Mouse (Mus musculus): ENCODE measurements at regions not wholly inside any gene's neighbourhood (a gene's known extent, or its start where the extent isn't known, plus 50 kb on each side); places are given as distances from the start of the nearest gene placed in this dataset.
"Not testable (repeated sequence)": the region's sequence is repeated elsewhere in the genome, so short reads cannot be mapped to it uniquely, and the experiment has no call there.

GRCm38 (mm10) chr9:17742308-17742707 is 549.6 kb upstream of the Chordc1 start:
- H3K9me3 ChIP-seq (replicated peaks; ENCODE audit: low read length) = no peaks in the 10 kb centered on the region
- no peak overlapping the region for H3K4me2 ChIP-seq (ENCODE audit: low read length)
- 88% methylated on average over 1 of the region's 1 CpGs for WGBS
- no peak for DNase-seq (ENCODE audit: low spot score)
- no peaks in the 10 kb centered on the region for H3K4me1 ChIP-seq (replicated peaks; ENCODE audit: insufficient read depth, low read length)
- no peak for TF ChIP-seq CTCF (IDR thresholded peaks at IDR 0.05; ENCODE audit: low read depth)
- H3K4me3 ChIP-seq (replicated peaks; ENCODE audit: low read depth, low read length) = no peak overlapping the region
- no peak overlapping the region for H3K27ac ChIP-seq
- no peaks in the 10 kb centered on the region for H3K36me3 ChIP-seq (ENCODE audit: insufficient read depth, low read length)
- H3K27me3 ChIP-seq (ENCODE audit: insufficient read depth, low read length) = no peaks in the 10 kb centered on the region
- H3K9ac ChIP-seq (ENCODE audit: low read depth, low read length) = no peak overlapping the region
- ATAC-seq (replicated peaks; ENCODE audit: low FRiP score, low read depth) = no peak

DNA sequence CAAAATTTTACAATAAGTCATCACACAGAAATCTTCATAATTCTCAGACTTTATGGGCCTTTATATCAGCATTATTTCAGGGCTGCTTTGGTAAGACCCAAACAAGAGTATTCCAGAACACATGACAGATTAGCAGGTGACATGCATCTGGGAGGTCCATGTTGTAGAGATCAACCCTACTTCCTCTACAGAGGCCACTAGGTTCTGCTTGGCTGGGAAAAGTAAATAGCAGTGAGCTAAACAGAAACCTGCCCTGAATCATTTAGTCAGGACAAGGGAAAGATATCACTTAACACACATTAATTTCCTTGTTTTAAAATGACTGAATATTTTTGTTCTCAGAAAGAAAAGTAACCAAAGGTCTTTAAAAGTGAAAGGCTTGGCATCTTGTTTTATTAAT is 546.7 kb upstream of the Chordc1 start:
- no peak for TF ChIP-seq CTCF (IDR thresholded peaks at IDR 0.05; ENCODE audit: low read depth)
- no peaks in the 10 kb centered on the region for H3K27me3 ChIP-seq (ENCODE audit: insufficient read depth, low read length)
- ATAC-seq (replicated peaks; ENCODE audit: low FRiP score, low read depth) = peak; percentile 91; the same call in 1 of the 2 replicates
- no peak overlapping the region for H3K4me2 ChIP-seq (ENCODE audit: low read length)
- no peak overlapping the region for H3K4me3 ChIP-seq (replicated peaks; ENCODE audit: low read depth, low read length)
- no peaks in the 10 kb centered on the region for H3K4me1 ChIP-seq (replicated peaks; ENCODE audit: insufficient read depth, low read length)
- no peaks in the 10 kb centered on the region for H3K9me3 ChIP-seq (replicated peaks; ENCODE audit: low read length)
- peak; percentile 89 for DNase-seq (ENCODE audit: low spot score)
- no peaks in the 10 kb centered on the region for H3K36me3 ChIP-seq (ENCODE audit: insufficient read depth, low read length)
- no peak overlapping the region for H3K27ac ChIP-seq
- H3K9ac ChIP-seq (ENCODE audit: low read depth, low read length) = no peak overlapping the region

DNA sequence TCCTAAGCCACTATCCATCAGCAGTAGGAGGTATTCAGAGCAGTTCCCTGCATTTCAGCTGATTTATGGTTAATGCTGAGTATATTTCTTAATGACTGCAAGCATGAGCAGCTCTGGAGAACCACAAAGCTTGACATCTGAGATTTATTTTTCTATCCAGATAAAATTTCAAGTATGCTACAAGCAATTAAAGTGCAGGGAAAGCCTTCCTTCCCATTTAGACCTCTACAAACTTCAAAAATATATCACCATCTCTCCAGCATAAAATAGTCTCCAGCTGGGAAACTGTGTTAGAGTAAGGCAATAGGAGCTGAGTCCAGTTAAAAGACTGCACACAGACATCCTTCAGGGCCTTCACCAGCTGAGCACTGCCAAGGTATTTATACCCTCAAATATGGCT is 546.2 kb upstream of the Chordc1 start:
- ATAC-seq (replicated peaks; ENCODE audit: low FRiP score, low read depth) (peak; percentile 90), DNase-seq (ENCODE audit: low spot score) (peak; percentile 95)
- no peak overlapping the region for H3K27ac ChIP-seq
- no peak for TF ChIP-seq CTCF (IDR thresholded peaks at IDR 0.05; ENCODE audit: low read depth)
- no peaks in the 10 kb centered on the region for H3K4me1 ChIP-seq (replicated peaks; ENCODE audit: insufficient read depth, low read length)
- H3K9ac ChIP-seq (ENCODE audit: low read depth, low read length) = no peak overlapping the region
- no peak overlapping the region for H3K4me3 ChIP-seq (replicated peaks; ENCODE audit: low read depth, low read length)
- H3K9me3 ChIP-seq (replicated peaks; ENCODE audit: low read length) = no peaks in the 10 kb centered on the region
- no peak overlapping the region for H3K4me2 ChIP-seq (ENCODE audit: low read length)
- H3K36me3 ChIP-seq (ENCODE audit: insufficient read depth, low read length) = no peaks in the 10 kb centered on the region
- no peaks in the 10 kb centered on the region for H3K27me3 ChIP-seq (ENCODE audit: insufficient read depth, low read length)

DNA sequence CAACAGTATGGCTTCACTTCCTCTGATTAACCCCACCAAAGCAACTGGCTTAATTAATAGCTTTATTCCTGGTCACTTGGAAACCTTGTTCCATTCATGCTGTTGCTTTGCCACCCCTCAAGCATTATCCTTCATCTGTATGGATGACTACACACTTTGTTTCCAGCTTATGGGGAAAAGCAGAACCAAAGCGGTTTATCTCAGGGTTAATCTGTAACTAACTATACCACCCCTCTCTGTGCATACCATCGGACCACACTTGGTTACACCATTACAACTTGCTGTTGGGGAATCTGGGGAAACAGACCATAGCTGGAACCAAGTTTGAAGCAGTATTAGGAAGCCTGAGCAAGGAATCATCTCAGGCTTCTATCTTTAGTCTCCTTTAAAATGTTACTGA is 500.1 kb upstream of the Chordc1 start:
- not testable (repeated sequence) for H3K4me3 ChIP-seq (replicated peaks; ENCODE audit: low read depth, low read length); H3K9ac ChIP-seq (ENCODE audit: low read depth, low read length); H3K27ac ChIP-seq; H3K4me1 ChIP-seq (replicated peaks; ENCODE audit: insufficient read depth, low read length); DNase-seq (ENCODE audit: low spot score); H3K36me3 ChIP-seq (ENCODE audit: insufficient read depth, low read length); H3K27me3 ChIP-seq (ENCODE audit: insufficient read depth, low read length); H3K9me3 ChIP-seq (replicated peaks; ENCODE audit: low read length); H3K4me2 ChIP-seq (ENCODE audit: low read length)
- peak; percentile 73 for ATAC-seq (replicated peaks; ENCODE audit: low FRiP score, low read depth)
- WGBS = 61% methylated on average over 2 of the region's 2 CpGs

- H3K27me3 ChIP-seq (ENCODE audit: insufficient read depth, low read length) = no peaks in the 10 kb centered on the region
- ATAC-seq (replicated peaks; ENCODE audit: low FRiP score, low read depth) (no peak), DNase-seq (ENCODE audit: low spot score) (peak; percentile 74)
- H3K27ac ChIP-seq = no peak overlapping the region
- no peak overlapping the region for H3K4me3 ChIP-seq (replicated peaks; ENCODE audit: low read depth, low read length)
- H3K36me3 ChIP-seq (ENCODE audit: insufficient read depth, low read length) = no peaks in the 10 kb centered on the region
- no peaks in the 10 kb centered on the region for H3K4me1 ChIP-seq (replicated peaks; ENCODE audit: insufficient read depth, low read length)
- no peak overlapping the region for H3K9ac ChIP-seq (ENCODE audit: low read depth, low read length)
- H3K4me2 ChIP-seq (ENCODE audit: low read length) = no peak overlapping the region
- no peaks in the 10 kb centered on the region for H3K9me3 ChIP-seq (replicated peaks; ENCODE audit: low read length)
- TF ChIP-seq CTCF (IDR thresholded peaks at IDR 0.05; ENCODE audit: low read depth) = no peak
- 5% methylated on average over 3 of the region's 3 CpGs for WGBS
These were observed 475.1 kb upstream of the Chordc1 start for GRCm38 (mm10) chr9:17816730-17817403.

DNA sequence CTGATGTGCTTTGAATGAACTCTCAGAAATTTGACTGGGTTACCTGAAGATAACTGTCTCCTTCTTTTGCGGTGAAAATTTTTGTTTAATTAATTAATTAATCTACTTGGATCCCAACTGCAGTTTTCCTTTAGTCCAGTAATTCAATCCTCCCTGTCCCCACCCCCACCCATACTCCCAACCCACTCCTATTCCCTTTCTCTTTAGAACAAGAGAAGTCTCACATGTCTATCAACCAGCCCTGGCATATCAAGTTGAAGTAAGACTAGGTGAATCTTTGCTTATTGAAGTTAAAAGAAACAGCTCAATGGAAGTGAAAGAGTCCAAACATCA is 474.6 kb upstream of the Chordc1 start:
- no peak overlapping the region for H3K9ac ChIP-seq (ENCODE audit: low read depth, low read length)
- no peaks in the 10 kb centered on the region for H3K27me3 ChIP-seq (ENCODE audit: insufficient read depth, low read length)
- no peak for TF ChIP-seq CTCF (IDR thresholded peaks at IDR 0.05; ENCODE audit: low read depth)
- H3K9me3 ChIP-seq (replicated peaks; ENCODE audit: low read length) = no peaks in the 10 kb centered on the region
- peak; percentile 4 for DNase-seq (ENCODE audit: low spot score)
- no peaks in the 10 kb centered on the region for H3K36me3 ChIP-seq (ENCODE audit: insufficient read depth, low read length)
- 37% methylated on average over 1 of the region's 1 CpGs for WGBS
- H3K4me3 ChIP-seq (replicated peaks; ENCODE audit: low read depth, low read length) = no peak overlapping the region
- H3K4me2 ChIP-seq (ENCODE audit: low read length) = no peak overlapping the region
- H3K27ac ChIP-seq = no peak overlapping the region
- H3K4me1 ChIP-seq (replicated peaks; ENCODE audit: insufficient read depth, low read length) = no peaks in the 10 kb centered on the region
- ATAC-seq (replicated peaks; ENCODE audit: low FRiP score, low read depth) = no peak

DNA sequence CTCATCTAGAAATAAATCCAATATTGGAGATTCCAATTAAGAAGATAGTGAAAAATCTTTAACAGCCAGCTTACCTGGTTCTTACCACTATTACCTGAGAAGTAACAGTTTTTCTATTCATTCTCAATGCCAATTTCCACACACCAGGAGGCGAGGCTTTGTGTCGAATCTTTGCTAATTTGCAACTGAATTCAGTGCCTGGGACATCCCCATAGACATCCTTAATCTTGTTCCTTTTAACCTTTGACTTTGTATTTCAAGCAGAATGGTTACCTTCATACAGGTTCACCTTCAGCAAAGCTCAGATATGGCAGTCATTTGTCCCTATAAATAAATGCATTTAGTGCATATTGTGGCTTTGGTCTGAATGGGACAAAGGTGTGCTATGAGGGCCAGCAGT is 426.4 kb upstream of the Chordc1 start:
- Histone ChIP-seq H3K9ac (ENCODE audit: low read depth, low read length) (no peak overlapping the region), H3K4me1 (replicated peaks; ENCODE audit: insufficient read depth, low read length) (no peaks in the 10 kb centered on the region), H3K27me3 (ENCODE audit: insufficient read depth, low read length) (no peaks in the 10 kb centered on the region), H3K4me3 (replicated peaks; ENCODE audit: low read depth, low read length) (no peak overlapping the region), H3K4me2 (ENCODE audit: low read length) (no peak overlapping the region), H3K27ac (no peak overlapping the region), H3K36me3 (ENCODE audit: insufficient read depth, low read length) (no peaks in the 10 kb centered on the region), H3K9me3 (replicated peaks; ENCODE audit: low read length) (no peaks in the 10 kb centered on the region)
- ATAC-seq (replicated peaks; ENCODE audit: low FRiP score, low read depth) (no peak), DNase-seq (ENCODE audit: low spot score) (no peak)
- WGBS = 90% methylated on average over 2 of the region's 2 CpGs
- no peak for TF ChIP-seq CTCF (IDR thresholded peaks at IDR 0.05; ENCODE audit: low read depth)
